Mouse (Mus musculus): ENCODE measurements at regions not wholly inside any gene's neighbourhood (a gene's known extent, or its start where the extent isn't known, plus 50 kb on each side); places are given as distances from the start of the nearest gene placed in this dataset.

DNA sequence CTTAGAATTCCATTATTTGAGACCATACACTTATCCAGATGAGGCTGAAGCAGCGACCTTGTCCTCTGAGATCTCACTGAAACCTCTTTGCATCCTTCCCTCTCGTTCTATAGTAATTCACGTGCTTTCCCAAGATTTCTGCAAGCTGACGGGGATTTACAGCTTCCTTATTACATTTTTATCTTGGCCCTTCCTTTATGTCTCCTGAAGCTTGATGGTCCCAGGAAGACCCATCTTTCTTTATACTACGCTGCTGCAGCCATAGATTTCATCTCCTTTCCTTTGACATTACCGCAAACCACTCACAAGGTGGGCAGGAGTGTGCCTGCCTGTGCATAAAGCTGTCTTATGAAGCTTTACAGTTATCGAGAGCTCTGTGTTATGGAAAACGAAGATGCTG lies 63.3 kb upstream of the Rbms3 start:
- in situ Hi-C loops (cut with MboI, MseI), result no loop called here

DNA sequence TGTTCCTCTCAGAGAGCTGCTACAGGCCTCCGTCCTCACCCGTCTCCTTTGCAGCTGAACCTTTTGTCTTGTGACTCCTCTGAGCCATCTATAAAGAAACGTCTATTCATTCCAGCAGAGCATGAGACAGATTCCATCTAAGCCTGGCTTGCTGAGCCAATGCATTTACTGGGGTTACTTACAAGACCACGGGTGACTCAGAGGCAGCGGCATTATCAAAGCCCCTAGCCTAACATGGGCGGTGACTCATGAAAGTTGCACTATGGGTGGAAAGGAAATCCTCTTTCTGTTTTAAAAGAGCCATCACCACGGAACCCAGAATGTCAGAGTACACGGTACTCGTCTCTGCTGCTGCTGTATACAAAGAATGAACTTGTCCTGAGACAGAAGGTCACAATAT lies 62.8 kb upstream of the Rbms3 start:
- in situ Hi-C loops (cut with MboI, MseI), result no loop called here

DNA sequence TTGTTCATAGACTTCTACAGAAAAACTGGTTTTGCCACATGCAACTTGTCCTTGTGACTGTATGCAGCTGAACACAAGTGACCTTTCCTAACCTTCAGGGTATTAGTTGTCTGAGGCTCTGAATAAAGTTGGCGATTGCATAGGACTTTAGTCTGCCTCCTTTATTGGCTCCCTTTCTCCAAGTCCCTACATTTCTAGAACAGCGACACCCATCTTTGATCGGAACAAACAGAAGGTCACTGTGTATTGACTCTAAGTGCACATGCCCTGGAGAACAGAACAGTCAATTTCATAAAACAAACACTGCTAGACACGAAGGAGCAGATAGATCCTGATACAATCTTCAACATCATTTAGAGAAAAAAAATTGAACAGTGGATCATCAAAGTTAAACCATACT lies 60.2 kb upstream of the Rbms3 start:
- in situ Hi-C loops (cut with MboI, MseI), result no loop called here
